Mouse (Mus musculus): ENCODE measurements around the gene Srd5a3. TPM values are rescaled to one million over a fixed set of nuclear protein-coding genes. Genes with fewer than 3 reads are reported as not detected.

The Srd5a3 gene
- polyA plus RNA-seq, 1 experiment from 2014 or later = 14.7 TPM

DNA sequence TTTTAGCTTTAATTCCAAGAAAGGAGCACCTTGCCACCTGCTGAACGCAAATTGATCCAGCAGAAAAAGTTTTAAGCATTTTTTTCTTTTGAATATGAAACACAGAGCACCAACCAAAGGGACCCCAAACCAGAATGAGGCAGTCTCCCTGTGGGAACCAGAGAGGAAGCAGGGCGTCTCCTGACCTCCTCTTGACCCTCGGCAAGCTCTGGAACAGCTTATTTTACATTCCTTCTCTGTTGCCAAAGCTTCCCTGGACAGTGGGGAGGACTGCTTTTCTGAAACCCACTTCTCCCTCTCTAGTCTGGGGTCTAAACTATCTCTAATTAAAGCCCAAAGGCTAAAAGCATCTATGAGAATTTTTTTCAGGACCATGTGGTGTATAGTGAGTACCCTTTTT, 36.3 kb downstream of the Srd5a3 start:
- H3K4me2 ChIP-seq = no peak overlapping the region
- H3K9me3 ChIP-seq (replicated peaks) = no peaks in the 10 kb centered on the region
- peaks cover 16% of the 10 kb centered on the region; the same call in 1 of the 2 replicates for H3K27me3 ChIP-seq
- H3K36me3 ChIP-seq (replicated peaks) = no peaks in the 10 kb centered on the region
- H3K4me3 ChIP-seq (replicated peaks) = no peak overlapping the region
- H3K4me1 ChIP-seq (replicated peaks) = peaks cover 16% of the 10 kb centered on the region
- 44% methylated on average over 3 of the region's 3 CpGs for WGBS (ENCODE audit: insufficient replicate concordance)
- H3K27ac ChIP-seq (replicated peaks) = no peak overlapping the region
- no peak for ATAC-seq (ENCODE audit: insufficient read depth)
- no peak overlapping the region for H3K9ac ChIP-seq

DNA sequence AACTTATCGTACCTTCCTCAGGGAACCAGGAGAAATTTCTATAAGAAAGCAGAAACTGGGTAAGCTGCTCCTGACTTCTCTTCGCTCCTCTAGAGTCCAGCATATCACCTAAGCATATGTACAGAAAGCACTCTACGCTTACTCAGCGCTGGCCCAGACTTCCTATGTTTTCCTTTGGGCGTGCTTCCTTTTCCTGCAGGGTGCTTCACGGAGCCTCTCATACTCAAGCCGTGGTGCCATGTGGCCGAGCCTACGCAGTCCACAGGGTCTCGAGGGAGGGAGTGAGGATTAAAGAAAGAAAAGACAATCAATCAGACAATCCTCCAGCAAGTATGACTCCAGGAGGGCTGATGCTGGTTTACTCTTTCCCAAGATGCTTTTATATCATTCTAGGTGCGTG, 36.8 kb downstream of the Srd5a3 start:
- Histone ChIP-seq H3K27me3 (peaks cover 16% of the 10 kb centered on the region; the same call in 1 of the 2 replicates), H3K27ac (replicated peaks) (no peak overlapping the region), H3K4me2 (no peak overlapping the region), H3K36me3 (replicated peaks) (no peaks in the 10 kb centered on the region), H3K4me3 (replicated peaks) (no peak overlapping the region), H3K4me1 (replicated peaks) (peaks cover 16% of the 10 kb centered on the region), H3K9me3 (replicated peaks) (no peaks in the 10 kb centered on the region), H3K9ac (no peak overlapping the region)
- no peak for ATAC-seq (ENCODE audit: insufficient read depth)
- WGBS (ENCODE audit: insufficient replicate concordance) = 36% methylated on average over 11 of the region's 11 CpGs

DNA sequence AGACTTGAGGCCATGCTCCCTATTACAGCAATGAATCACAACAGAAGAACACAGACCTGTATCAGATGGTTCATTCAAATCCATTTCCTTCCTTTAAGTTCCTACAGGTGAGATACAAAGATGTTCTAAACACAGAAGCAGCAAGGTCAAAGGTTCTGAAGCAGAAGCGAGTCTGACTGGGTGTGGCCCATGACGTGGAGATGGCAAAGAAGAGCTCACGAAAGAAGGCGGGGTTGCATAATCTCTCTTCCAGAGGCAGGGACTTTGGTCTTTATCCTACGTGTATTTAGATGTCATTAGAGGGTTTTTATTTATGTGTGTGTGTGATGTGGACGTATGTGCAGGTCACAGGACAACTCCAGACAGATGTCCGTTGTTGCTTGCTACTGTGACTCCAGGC, 37.6 kb downstream of the Srd5a3 start:
- Histone ChIP-seq H3K27ac (replicated peaks) (no peak overlapping the region), H3K9ac (no peak overlapping the region), H3K9me3 (replicated peaks) (no peaks in the 10 kb centered on the region), H3K4me3 (replicated peaks) (no peak overlapping the region), H3K27me3 (peaks cover 22% of the 10 kb centered on the region; the same call in 1 of the 2 replicates), H3K36me3 (replicated peaks) (no peaks in the 10 kb centered on the region), H3K4me2 (no peak overlapping the region), H3K4me1 (replicated peaks) (peaks cover 16% of the 10 kb centered on the region)
- WGBS (ENCODE audit: insufficient replicate concordance) = 40% methylated on average over 7 of the region's 7 CpGs
- ATAC-seq (ENCODE audit: insufficient read depth) = no peak

DNA sequence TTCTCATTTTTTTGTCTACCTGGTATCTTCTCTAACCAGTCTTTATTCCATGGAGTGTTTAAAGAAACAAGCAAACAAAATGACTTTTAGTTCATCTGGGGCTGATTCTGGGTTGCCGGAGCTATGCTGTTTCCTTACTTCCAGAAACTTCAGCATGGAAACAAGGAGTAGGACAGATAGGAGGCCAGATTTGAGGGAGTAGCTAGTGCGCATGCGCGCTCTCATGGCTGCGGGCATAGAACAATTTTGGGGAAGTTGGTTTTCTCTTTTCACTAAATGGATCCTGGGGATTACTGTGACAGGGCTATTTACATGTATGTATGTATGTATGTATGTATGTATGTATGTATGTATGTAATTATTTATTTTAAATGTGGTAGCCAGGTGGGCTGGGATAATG, 39.1 kb downstream of the Srd5a3 start:
- Histone ChIP-seq H3K36me3 (replicated peaks) (no peaks in the 10 kb centered on the region), H3K4me3 (replicated peaks) (no peak overlapping the region), H3K27ac (replicated peaks) (no peak overlapping the region), H3K4me2 (no peak overlapping the region), H3K27me3 (peaks cover 27% of the 10 kb centered on the region; the same call in 1 of the 2 replicates), H3K4me1 (replicated peaks) (peaks cover 26% of the 10 kb centered on the region), H3K9ac (no peak overlapping the region), H3K9me3 (replicated peaks) (no peaks in the 10 kb centered on the region)
- no peak for ATAC-seq (ENCODE audit: insufficient read depth)
- 74% methylated on average over 5 of the region's 5 CpGs for WGBS (ENCODE audit: insufficient replicate concordance)

DNA sequence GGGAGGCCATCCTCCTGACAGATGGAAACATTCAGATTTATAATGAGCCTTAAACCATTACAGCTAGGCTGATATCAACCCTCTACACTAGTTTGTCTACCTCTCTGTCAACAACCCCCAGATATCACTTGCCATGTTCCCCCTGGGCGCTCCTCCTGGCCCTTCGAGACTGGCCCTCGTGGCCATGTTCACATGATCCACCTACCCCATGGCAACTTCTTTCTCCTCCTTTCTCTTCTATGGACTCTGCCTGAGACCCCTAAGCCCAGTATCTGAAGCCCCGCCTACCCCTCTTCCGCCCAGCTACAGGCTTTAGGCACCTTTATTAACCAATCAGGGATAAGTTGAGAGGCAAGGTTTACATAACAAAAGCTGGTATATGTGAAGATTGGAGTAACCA, 39.7 kb downstream of the Srd5a3 start:
- 66% methylated on average over 5 of the region's 5 CpGs for WGBS (ENCODE audit: insufficient replicate concordance)
- H3K27me3 ChIP-seq = peaks cover 27% of the 10 kb centered on the region; the same call in 1 of the 2 replicates
- no peak overlapping the region for H3K9ac ChIP-seq
- H3K9me3 ChIP-seq (replicated peaks) = no peaks in the 10 kb centered on the region
- peaks cover 32% of the 10 kb centered on the region for H3K4me1 ChIP-seq (replicated peaks)
- no peak overlapping the region for H3K4me3 ChIP-seq (replicated peaks)
- no peak overlapping the region for H3K27ac ChIP-seq (replicated peaks)
- H3K4me2 ChIP-seq = no peak overlapping the region
- ATAC-seq (ENCODE audit: insufficient read depth) = no peak
- no peaks in the 10 kb centered on the region for H3K36me3 ChIP-seq (replicated peaks)

DNA sequence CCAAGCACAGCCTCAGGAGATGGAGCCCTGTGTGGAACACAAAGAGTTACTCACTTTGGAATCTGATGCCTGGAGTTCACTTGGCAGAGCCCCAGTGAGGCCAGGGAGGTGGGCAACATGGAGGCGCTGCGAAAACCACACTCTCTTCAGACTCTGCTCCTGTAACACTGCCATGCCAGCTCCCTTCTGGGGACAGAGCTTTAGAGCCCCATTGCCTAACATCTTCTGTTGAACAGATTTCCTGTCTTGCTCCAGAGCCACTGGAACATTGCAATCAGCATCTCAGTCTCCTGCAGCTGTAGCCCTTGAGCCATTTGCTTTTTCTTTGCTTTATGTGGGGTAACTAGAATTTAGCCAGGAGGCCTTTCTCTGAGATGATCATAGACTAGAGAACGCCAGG, 42.3 kb downstream of the Srd5a3 start:
- H3K4me2 ChIP-seq = peak overlapping the region; percentile 97; the same call in 1 of the 2 replicates
- H3K27me3 ChIP-seq = peaks cover 20% of the 10 kb centered on the region; the same call in 1 of the 2 replicates
- no peaks in the 10 kb centered on the region for H3K36me3 ChIP-seq (replicated peaks)
- ATAC-seq (ENCODE audit: insufficient read depth) = no peak
- no peak overlapping the region for H3K27ac ChIP-seq (replicated peaks)
- no peak overlapping the region for H3K9ac ChIP-seq
- H3K4me1 ChIP-seq (replicated peaks) = peaks cover 46% of the 10 kb centered on the region
- 79% methylated on average over 3 of the region's 3 CpGs for WGBS (ENCODE audit: insufficient replicate concordance)
- no peaks in the 10 kb centered on the region for H3K9me3 ChIP-seq (replicated peaks)
- H3K4me3 ChIP-seq (replicated peaks) = no peak overlapping the region

DNA sequence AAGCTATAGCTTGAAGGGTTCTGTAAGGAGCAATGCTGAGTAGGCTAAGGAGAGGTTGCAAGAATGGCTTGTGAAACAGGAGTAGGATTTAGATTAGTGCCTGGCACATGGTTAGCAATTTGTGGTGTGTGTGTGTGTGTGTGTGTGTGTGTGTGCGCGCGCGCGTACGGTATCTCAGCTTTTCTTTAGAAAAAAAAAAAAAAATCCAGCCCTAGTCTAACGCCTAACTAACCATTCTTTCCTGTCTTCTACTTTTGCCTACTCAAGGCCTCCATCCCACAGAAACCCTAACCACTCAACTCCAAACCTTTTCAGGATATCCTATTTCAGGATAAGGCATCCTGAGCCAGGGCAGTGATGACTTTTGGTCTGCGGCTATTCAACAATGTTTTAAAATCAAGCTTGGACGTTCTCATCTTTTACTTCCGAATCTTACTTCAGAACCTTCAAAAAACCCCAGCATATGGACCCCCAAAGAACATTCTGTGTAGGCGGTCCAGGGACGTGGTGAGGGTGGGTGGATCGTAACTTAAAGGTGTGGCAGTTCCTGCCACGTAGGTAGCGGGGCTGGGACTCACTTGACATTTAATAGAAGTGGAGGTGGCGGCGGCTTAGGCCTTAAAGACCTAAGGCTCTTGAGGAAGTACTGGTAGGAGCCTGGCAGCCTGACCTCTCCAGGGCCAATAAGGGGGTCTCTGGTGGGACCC, 43.1 kb downstream of the Srd5a3 start:
- peak; percentile 48 for ATAC-seq (ENCODE audit: insufficient read depth)
- Histone ChIP-seq H3K9ac (peak overlapping the region; percentile 80), H3K4me1 (replicated peaks) (peaks cover 44% of the 10 kb centered on the region), H3K4me3 (replicated peaks) (peak overlapping the region; percentile 89), H3K4me2 (peak overlapping the region; percentile 97), H3K27ac (replicated peaks) (peak overlapping the region; percentile 90; the same call in 1 of the 2 replicates), H3K9me3 (replicated peaks) (no peaks in the 10 kb centered on the region), H3K27me3 (peaks cover 15% of the 10 kb centered on the region; the same call in 1 of the 2 replicates), H3K36me3 (replicated peaks) (no peaks in the 10 kb centered on the region)
- 34% methylated on average over 17 of the region's 17 CpGs for WGBS (ENCODE audit: insufficient replicate concordance)

DNA sequence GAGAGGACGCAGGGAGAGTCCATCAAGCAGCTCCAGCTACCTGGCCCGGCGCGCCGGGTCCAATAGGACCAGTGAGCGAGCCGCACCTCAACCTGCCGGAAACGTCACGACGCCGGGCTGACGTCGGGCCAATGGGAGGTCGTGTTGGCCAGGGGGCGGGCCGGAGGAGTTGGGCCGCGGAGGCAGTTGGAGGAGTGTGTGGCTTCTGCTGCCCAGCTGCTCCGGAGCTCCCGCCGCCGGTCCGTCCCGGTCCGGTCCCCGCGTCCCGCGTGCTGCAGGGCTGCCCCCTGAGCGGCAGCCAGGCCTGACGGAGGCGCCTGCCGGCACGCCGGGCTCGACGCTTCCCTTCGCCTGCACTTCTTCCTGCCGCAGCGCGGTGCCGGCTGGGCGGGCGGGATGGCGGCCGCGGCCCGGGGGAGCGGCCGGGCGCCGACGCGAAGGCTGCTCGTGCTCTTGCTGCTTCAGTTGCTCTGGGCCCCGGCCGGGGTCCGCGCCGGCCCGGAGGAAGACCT, 43.7 kb downstream of the Srd5a3 start, which contains the start of gene Tmem165:
TSS of gene Tmem165 (plus strand) at position 131 of the 512 bp plus-strand sequence.
- Histone ChIP-seq H3K36me3 (replicated peaks) (no peaks in the 10 kb centered on the region), H3K4me2 (peak within 1 kb of the TSS; percentile 97), H3K4me1 (replicated peaks) (peaks cover 42% of the 10 kb centered on the region), H3K4me3 (replicated peaks) (peak within 1 kb of the TSS; percentile 89), H3K27ac (replicated peaks) (peak within 1 kb of the TSS; percentile 90), H3K9me3 (replicated peaks) (no peaks in the 10 kb centered on the region), H3K9ac (peak within 1 kb of the TSS; percentile 80), H3K27me3 (peaks cover 15% of the 10 kb centered on the region; the same call in 1 of the 2 replicates)
- peak; percentile 95 for ATAC-seq (ENCODE audit: insufficient read depth)
- under 1% methylated on average over 58 of the region's 62 CpGs for WGBS (ENCODE audit: insufficient replicate concordance)

DNA sequence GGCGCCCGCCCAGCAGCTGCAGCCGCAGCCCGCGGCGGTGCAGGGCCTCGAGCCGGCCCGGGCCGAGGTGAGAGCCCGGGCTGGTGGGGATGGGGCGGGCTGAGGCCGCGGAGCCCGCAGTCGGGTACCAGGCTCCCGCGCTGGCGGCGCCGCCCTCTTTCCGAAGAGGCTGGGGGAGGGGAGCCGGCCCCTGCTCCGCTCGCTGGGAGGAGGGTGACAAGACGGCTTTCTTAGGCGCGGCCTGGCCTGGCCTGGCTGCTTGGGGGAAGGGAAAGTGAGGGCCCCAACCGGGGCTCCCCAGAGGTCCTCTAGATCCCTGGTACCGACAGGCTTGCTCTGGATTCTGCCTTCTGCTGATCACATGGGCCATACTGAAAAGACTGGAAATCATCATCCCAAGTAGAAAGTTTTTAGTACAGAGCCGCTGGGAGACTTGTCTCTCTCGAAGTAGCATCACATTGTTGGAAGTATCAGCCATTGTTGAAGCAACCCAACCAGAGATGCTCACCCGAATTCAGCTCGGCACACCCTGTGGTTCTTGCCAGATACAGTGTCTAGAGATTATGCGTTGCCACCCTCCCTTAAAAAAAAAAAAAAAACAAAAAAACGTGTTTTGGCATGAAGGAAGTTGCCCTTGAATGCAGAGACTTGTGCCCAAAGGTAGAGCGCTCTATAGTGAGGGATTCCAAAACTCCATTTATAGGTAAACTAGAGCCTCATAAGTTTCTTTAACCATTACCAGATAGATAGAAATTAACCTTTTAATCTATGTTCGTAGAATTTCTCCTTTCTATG, 44.4 kb downstream of the Srd5a3 start:
- Histone ChIP-seq H3K27ac (replicated peaks) (peak overlapping the region; percentile 90), H3K4me3 (replicated peaks) (peak overlapping the region; percentile 89), H3K27me3 (peaks cover 11% of the 10 kb centered on the region; the same call in 1 of the 2 replicates), H3K36me3 (replicated peaks) (no peaks in the 10 kb centered on the region), H3K9me3 (replicated peaks) (no peaks in the 10 kb centered on the region), H3K4me1 (replicated peaks) (peaks cover 48% of the 10 kb centered on the region), H3K9ac (peak overlapping the region; percentile 80), H3K4me2 (peak overlapping the region; percentile 97)
- WGBS (ENCODE audit: insufficient replicate concordance) = 4% methylated on average over 32 of the region's 38 CpGs
- peak; percentile 84 for ATAC-seq (ENCODE audit: insufficient read depth)

DNA sequence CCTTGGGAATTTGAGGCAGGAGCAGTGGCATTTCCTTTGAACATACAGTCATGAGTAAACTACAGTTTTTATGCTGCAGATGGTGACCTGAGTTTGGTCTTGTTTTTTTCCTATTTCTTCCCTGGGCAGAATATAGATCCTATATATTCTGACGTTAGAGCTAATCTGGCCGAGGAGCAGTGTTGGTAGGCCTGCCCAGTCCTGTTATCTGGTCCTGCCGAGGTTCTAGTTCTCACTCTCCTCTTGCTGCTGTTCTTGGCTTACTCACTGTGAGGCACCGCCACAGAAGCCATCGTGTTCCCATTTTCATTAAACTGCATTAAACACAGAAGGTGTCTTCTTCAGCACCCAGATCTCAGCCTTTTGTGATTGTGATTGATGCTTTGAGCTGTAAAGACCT, 47.8 kb downstream of the Srd5a3 start:
- H3K27me3 ChIP-seq = 0 out of 2 replicates have a peak, but pooled peaks cover 3% of the 10 kb centered on the region
- H3K9me3 ChIP-seq (replicated peaks) = no peaks in the 10 kb centered on the region
- no peak for ATAC-seq (ENCODE audit: insufficient read depth)
- no peak overlapping the region for H3K27ac ChIP-seq (replicated peaks)
- H3K4me3 ChIP-seq (replicated peaks) = no peak overlapping the region
- 43% methylated on average over 5 of the region's 5 CpGs for WGBS (ENCODE audit: insufficient replicate concordance)
- no peak overlapping the region for H3K4me2 ChIP-seq
- peaks cover 69% of the 10 kb centered on the region for H3K4me1 ChIP-seq (replicated peaks)
- no peak overlapping the region for H3K9ac ChIP-seq
- H3K36me3 ChIP-seq (replicated peaks) = 0 out of 2 replicates have a peak, but pooled peaks cover 15% of the 10 kb centered on the region

DNA sequence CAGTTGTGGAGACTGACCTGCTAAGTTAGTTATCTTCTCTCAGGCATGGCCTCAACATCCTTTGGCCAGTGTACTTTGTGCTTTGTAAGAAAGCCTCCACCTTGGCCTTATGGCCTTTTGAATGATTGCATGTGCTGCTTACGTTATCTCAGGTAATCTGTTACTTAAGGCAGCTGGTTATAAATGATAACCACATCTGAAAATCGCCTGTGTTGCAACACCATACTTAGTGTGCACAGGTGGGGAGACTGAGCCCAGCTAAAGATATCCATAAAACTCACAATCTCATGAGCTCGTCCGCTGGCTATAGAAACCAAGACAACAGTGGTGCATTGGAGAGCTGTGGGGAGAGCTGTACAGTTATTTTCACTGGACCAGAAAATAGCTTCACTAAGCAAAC, 50.5 kb downstream of the Srd5a3 start:
- no peaks in the 10 kb centered on the region for H3K27me3 ChIP-seq
- H3K27ac ChIP-seq (replicated peaks) = no peak overlapping the region
- peaks cover 24% of the 10 kb centered on the region; the same call in 1 of the 2 replicates for H3K36me3 ChIP-seq (replicated peaks)
- no peak overlapping the region for H3K4me3 ChIP-seq (replicated peaks)
- no peak overlapping the region for H3K4me2 ChIP-seq
- WGBS (ENCODE audit: insufficient replicate concordance) = 50% methylated on average over 4 of the region's 4 CpGs
- ATAC-seq (ENCODE audit: insufficient read depth) = no peak
- H3K9me3 ChIP-seq (replicated peaks) = no peaks in the 10 kb centered on the region
- H3K4me1 ChIP-seq (replicated peaks) = peaks cover 61% of the 10 kb centered on the region
- H3K9ac ChIP-seq = no peak overlapping the region

Data from liver, embryonic 15.5 days (tissue).